Mouse (Mus musculus) midbrain, embryonic 15.5 days (tissue): ENCODE results near the gene Slc35b4. TPM values are rescaled to one million over a fixed set of nuclear protein-coding genes. Genes with fewer than 3 reads are reported as not detected.

ENCODE experiments used
- ATAC-seq: fragments of 200-750 bp; cut with Nextera tagmentation; replicated peaks from 2 replicates; pipeline ENCODE4 v1.8.0; 2017; ENCODE audit warnings: moderate TSS enrichment
- H3K27ac ChIP-seq: fragments of 300-500 bp; sonication (generic); 2 replicates; pipeline ENCODE4 v1.5.1; 2015; ENCODE audit warnings: mild to moderate bottlenecking, inconsistent platforms
- H3K27me3 ChIP-seq: fragments of 300-500 bp; sonication (generic); replicated peaks from 2 replicates; pipeline ENCODE4 v1.6.1; 2015; ENCODE audit warnings: inconsistent platforms
- H3K36me3 ChIP-seq: fragments of 300-500 bp; sonication (generic); replicated peaks from 2 replicates; pipeline ENCODE4 v1.6.1; 2015; ENCODE audit warnings: inconsistent platforms
- H3K4me1 ChIP-seq: fragments of 300-500 bp; sonication (generic); 2 replicates; pipeline ENCODE4 v1.6.1; 2015; ENCODE audit warnings: inconsistent platforms
- H3K4me2 ChIP-seq: fragments of 300-500 bp; sonication (generic); 2 replicates; pipeline ENCODE4 v1.6.1; 2015; ENCODE audit warnings: inconsistent platforms, mild to moderate bottlenecking, moderate library complexity
- H3K4me3 ChIP-seq: fragments of 300-500 bp; sonication (generic); 2 replicates; pipeline ENCODE4 v1.5.1; 2015; ENCODE audit warnings: mild to moderate bottlenecking, inconsistent platforms
- H3K9ac ChIP-seq: fragments of 300-500 bp; sonication (generic); 2 replicates; pipeline ENCODE4 v1.6.1; 2015; ENCODE audit warnings: mild to moderate bottlenecking, inconsistent platforms
- H3K9me3 ChIP-seq: fragments of 300-500 bp; sonication (generic); 2 replicates; pipeline ENCODE4 v1.6.1; 2016; ENCODE audit warnings: inconsistent platforms
- WGBS: fragments of 180-500 bp; shearing (Covaris S2); methylation state at CpG from one replicate; pipeline ENCODE4 v1.1.7; 2015; ENCODE audit warnings: mixed read lengths; 5-methylcytosine and 5-hydroxymethylcytosine counted together
- polyA plus RNA-seq: library from polyadenylated mRNA; unstranded; fragments of >200 nt; fragmentation: Nextera tagmentation; extraction: Ambion mirVana; gene quantifications from 2 replicates; pipeline ENCODE4 v1.2.1, GENCODE M21; 2015

The Slc35b4 gene
- polyA plus RNA-seq, 1 experiment from 2014 or later = 45.0 TPM

DNA sequence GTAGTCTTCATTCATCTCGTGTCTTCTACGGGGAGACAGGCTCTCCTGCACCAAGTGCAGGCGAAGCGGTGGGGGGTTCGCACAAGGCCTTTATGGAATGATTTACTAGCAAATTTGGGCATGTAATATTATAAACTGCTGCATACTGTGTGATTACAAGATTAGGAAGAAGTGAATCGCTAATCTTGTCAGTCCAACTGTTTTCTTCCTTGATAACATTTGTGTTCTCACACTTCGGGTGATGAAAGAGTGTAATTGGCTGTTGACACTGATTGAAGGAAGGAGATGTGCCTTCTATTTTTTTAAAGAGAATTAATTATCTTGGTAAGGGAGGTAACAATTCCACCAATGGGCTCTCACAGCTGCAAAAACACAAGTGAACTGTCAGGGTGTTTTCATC lies 28.3 kb downstream of the Slc35b4 start:
- Histone ChIP-seq H3K27ac (no peak overlapping the region), H3K9ac (no peak overlapping the region), H3K4me3 (no peak overlapping the region), H3K9me3 (no peaks in the 10 kb centered on the region), H3K27me3 (no peaks in the 10 kb centered on the region), H3K4me1 (peaks cover 11% of the 10 kb centered on the region), H3K36me3 (no peaks in the 10 kb centered on the region), H3K4me2 (no peak overlapping the region)
- 84% methylated on average over 7 of the region's 7 CpGs for WGBS
- no peak for ATAC-seq

DNA sequence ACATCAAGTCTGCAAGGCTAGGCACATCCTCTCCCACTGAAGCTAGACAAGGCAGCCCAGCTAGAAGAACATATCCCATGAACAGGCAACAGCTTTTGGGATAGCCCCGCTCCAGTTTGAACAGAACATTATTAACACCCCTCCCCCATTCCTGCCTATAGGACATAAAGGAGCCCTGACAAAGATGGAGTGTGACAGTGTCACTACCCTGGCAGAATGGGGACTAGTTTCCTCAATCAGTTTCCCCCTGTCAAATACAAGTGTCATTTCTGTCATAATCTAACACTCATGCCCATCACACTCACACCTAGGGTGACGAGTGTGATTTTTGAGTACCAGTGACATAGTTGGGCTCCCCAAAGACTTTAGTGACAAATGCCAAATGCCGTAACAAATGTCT lies 28.9 kb downstream of the Slc35b4 start:
- WGBS = 91% methylated on average over 3 of the region's 3 CpGs
- no peaks in the 10 kb centered on the region for H3K27me3 ChIP-seq

DNA sequence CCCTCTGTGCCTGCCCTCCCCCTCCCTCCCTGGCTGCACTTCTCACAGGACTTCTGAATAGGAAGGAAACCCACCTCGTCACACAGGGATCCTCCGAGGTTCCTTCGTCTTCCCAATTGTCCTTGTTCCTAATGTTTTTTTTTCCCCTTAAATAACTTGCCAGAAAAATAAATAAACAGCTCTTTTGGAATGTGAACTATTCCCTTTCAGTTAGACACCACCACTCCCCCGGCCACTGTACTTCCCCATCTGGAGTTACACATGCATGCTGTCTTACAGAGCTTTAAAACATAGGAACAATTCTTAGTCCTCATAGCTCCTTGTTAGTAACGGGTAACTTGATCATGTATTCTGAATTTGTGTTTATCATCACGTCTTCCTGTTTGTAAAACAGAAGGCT lies 30.9 kb downstream of the Slc35b4 start:
- no peak for ATAC-seq
- Histone ChIP-seq H3K9ac (no peak overlapping the region), H3K4me1 (no peaks in the 10 kb centered on the region), H3K36me3 (no peaks in the 10 kb centered on the region), H3K4me2 (no peak overlapping the region), H3K9me3 (no peaks in the 10 kb centered on the region), H3K27me3 (no peaks in the 10 kb centered on the region), H3K4me3 (no peak overlapping the region), H3K27ac (no peak overlapping the region)
- 74% methylated on average over 6 of the region's 6 CpGs for WGBS

More for the DNA sequence above, 28.9 kb downstream of the Slc35b4 start:
- no peak overlapping the region for H3K27ac ChIP-seq
- ATAC-seq = no peak
- peaks cover 5% of the 10 kb centered on the region for H3K4me1 ChIP-seq
- H3K4me2 ChIP-seq = no peak overlapping the region
- H3K36me3 ChIP-seq = no peaks in the 10 kb centered on the region
- H3K4me3 ChIP-seq = no peak overlapping the region
- H3K9ac ChIP-seq = no peak overlapping the region
- no peaks in the 10 kb centered on the region for H3K9me3 ChIP-seq

DNA sequence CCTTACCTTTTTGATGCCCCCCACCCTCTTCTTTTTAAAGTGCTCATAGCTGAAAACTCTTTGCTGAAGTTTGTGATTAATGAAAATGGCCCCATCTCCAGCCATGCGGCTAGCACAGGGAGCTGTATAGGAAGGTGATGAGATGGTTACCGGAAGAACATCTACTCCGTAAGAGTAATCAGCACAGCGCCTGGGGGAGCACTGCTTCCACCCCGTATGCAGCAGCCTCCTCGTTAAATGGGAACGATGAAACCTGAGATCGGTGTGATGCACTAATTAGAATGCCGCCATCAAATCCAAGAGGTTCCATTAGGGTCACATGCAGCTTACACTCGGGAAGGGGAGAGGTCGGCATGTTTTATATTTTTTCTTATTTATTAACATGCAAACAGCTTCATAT lies 34.0 kb downstream of the Slc35b4 start:
- Histone ChIP-seq H3K4me3 (no peak overlapping the region), H3K4me1 (no peaks in the 10 kb centered on the region), H3K36me3 (no peaks in the 10 kb centered on the region), H3K9ac (no peak overlapping the region), H3K27me3 (no peaks in the 10 kb centered on the region), H3K27ac (no peak overlapping the region), H3K4me2 (no peak overlapping the region), H3K9me3 (no peaks in the 10 kb centered on the region)
- no peak for ATAC-seq
- WGBS = 66% methylated on average over 11 of the region's 11 CpGs

DNA sequence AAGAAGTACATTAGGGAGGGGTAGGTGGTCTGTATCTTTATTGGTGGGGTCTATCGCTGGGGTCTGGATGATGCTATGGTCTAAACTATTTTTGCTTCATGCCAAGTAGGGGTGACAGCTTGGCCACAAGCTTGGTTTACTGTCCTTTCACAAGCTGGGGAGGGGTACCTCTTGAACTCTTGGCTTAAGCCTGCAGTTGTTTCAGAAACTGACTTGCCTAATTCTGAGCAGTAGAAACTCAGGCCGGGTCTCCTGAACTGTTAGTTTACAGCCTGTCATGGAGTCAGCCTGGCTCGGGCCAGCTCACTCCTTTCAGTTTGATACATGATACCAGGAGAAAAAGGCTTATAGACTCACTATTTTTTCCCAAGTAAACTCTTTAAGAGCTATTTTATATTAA lies 38.5 kb downstream of the Slc35b4 start:
- WGBS = 91% methylated on average over 3 of the region's 3 CpGs
- Histone ChIP-seq H3K4me3 (no peak overlapping the region), H3K4me2 (no peak overlapping the region), H3K9me3 (no peaks in the 10 kb centered on the region), H3K9ac (no peak overlapping the region), H3K36me3 (no peaks in the 10 kb centered on the region), H3K27ac (no peak overlapping the region), H3K4me1 (no peaks in the 10 kb centered on the region), H3K27me3 (no peaks in the 10 kb centered on the region)
- no peak for ATAC-seq

DNA sequence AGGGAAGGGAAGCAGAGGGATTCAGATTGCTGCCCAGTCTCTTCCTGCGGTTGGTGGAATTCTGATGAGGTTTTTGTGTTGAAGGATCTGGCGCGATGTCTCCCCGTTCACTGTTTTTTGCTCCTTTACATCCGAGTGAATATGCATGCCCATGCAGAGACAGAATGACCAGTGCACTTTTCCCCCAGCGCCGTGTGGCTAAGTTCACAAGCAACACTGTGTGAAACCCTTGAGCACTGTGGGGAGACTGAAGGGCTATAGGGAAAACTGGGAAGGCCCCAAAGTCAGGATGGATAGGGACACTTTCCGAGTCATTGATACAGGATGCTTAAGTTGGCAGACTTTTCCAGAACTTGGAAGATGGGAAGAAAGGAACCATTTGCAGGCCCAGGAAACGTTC lies 44.5 kb downstream of the Slc35b4 start:
- Histone ChIP-seq H3K4me2 (no peak overlapping the region), H3K4me3 (no peak overlapping the region), H3K9me3 (no peaks in the 10 kb centered on the region), H3K4me1 (no peaks in the 10 kb centered on the region), H3K9ac (no peak overlapping the region), H3K27ac (no peak overlapping the region), H3K27me3 (no peaks in the 10 kb centered on the region), H3K36me3 (no peaks in the 10 kb centered on the region)
- no peak for ATAC-seq
- 87% methylated on average over 9 of the region's 9 CpGs for WGBS

DNA sequence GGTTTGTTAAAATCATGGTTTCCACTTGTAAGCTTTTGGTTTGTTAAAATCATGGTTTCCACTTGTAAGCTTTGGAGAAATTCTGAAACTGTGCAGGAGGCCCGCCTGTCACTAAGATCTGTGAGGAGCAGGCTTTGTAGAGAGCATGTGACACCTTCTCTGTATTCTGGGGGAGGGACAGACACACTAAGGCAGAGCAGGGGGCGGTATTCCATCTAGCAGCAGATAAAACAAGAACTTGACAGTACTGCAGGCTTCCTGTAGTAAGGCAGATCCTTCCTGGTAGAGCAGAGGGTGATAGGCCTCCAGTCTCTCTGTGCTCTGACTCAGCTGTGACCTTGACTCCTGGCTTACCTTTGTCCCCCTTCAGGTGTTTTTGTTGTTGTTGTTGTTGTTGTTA lies 47.6 kb downstream of the Slc35b4 start:
- Histone ChIP-seq H3K9me3 (no peaks in the 10 kb centered on the region), H3K9ac (no peak overlapping the region), H3K4me2 (no peak overlapping the region), H3K27me3 (no peaks in the 10 kb centered on the region), H3K27ac (no peak overlapping the region), H3K36me3 (no peaks in the 10 kb centered on the region), H3K4me3 (no peak overlapping the region), H3K4me1 (no peaks in the 10 kb centered on the region)
- ATAC-seq = no peak
- 84% methylated on average over 2 of the region's 2 CpGs for WGBS

DNA sequence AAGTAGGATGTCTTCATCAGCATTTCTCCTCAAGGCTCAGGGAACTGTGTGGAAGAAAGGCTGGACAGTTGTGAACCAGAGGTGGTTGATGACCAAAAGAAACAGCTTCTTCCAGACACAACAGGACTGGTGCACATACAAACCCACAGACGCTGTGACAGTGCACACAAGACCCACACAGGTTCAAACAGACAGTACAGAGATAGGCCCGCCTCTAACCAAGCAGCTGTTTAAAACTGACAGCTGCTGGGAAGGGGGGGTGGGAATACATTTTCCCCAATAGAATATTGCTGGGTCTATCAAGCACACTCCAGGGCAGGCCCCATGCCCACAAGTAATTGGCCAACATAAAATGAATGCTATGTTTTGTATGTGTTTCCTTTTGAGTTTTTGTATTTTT lies 52.5 kb downstream of the Slc35b4 start:
- no peak overlapping the region for H3K4me3 ChIP-seq

DNA sequence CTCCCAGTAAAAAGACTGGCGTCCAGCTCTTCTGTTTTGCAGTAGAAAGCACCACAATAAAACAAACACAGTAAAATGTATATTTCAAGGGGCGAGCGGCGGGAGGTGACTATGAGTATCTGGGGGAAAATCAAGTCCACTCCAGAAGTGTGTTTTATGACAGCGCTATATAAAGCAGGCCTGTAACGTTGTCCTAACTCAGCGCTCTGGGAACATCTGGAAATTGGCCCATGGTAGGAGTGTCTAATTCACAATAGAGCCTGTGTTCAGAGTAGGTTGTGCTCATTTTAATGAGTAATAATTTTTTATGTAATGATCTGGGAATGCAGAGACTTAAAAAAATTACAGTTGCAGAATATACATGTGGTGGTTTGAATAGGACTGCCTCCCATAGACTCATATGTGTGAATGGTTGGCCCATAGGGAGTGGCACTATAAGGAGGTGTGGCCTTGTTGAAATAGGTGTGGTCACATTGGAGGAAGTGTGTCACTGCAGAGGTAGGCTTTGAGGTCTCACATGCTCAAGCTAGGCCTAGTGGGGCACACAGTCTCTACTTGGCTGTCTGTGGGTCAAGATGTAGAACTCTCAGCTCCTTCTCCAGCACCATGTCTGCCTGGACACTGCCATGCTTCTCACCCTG lies 60.0 kb downstream of the Slc35b4 start:
- Histone ChIP-seq H3K9me3 (no peaks in the 10 kb centered on the region), H3K4me3 (no peak overlapping the region), H3K9ac (no peak overlapping the region), H3K4me2 (no peak overlapping the region), H3K4me1 (no peaks in the 10 kb centered on the region), H3K27me3 (no peaks in the 10 kb centered on the region), H3K27ac (no peak overlapping the region), H3K36me3 (no peaks in the 10 kb centered on the region)
- ATAC-seq = no peak
- 97% methylated on average over 7 of the region's 7 CpGs for WGBS

More for the DNA sequence above, 52.5 kb downstream of the Slc35b4 start:
- H3K4me1 ChIP-seq = no peaks in the 10 kb centered on the region
- H3K27me3 ChIP-seq = no peaks in the 10 kb centered on the region
- H3K4me2 ChIP-seq = no peak overlapping the region
- H3K9ac ChIP-seq = no peak overlapping the region
- H3K27ac ChIP-seq = no peak overlapping the region
- H3K9me3 ChIP-seq = no peaks in the 10 kb centered on the region
- 83% methylated on average over 2 of the region's 2 CpGs for WGBS
- no peak for ATAC-seq
- H3K36me3 ChIP-seq = no peaks in the 10 kb centered on the region

DNA sequence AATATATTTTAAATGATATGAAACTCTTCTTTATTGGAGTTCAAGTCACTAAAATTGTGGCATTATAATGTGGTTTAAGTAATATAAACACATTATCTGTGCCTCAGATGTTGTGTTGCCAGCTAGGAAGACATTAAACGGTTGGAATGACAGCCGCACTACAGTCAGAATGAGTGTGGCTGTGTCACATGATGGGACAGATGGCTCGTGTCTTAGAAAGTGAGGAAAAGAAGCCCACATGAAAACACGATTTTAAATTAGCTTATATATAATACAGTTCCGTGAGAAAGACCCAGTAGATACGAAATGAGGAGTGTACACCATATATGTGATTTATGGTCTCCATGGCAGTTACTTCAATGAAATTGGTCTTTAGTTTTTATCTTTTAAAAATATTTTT lies 65.5 kb downstream of the Slc35b4 start:
- Histone ChIP-seq H3K9ac (no peak overlapping the region), H3K27ac (no peak overlapping the region), H3K4me2 (no peak overlapping the region), H3K4me3 (no peak overlapping the region), H3K36me3 (no peaks in the 10 kb centered on the region), H3K4me1 (no peaks in the 10 kb centered on the region), H3K9me3 (no peaks in the 10 kb centered on the region), H3K27me3 (no peaks in the 10 kb centered on the region)
- ATAC-seq = no peak
- WGBS = 80% methylated on average over 6 of the region's 6 CpGs

DNA sequence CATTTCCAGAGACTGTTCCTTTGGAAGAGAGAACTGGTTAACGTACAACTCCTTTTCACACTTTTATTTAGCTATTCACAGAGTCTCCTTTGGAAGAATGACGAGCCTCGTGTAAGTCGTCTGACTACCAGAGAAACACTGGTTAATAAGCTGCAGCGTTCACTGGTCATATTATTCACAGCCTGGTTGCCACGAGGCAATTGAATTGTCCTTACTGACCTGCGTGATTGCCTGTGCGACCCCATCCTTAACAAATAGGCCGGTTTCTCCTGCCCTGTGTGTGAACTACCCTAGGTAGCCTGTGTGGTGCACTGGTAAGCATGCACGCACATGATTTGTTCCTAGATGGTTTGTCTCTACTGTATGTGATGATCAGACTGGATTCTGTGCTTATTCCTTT lies 66.3 kb downstream of the Slc35b4 start:
- Histone ChIP-seq H3K4me3 (no peak overlapping the region), H3K4me2 (no peak overlapping the region), H3K9me3 (no peaks in the 10 kb centered on the region), H3K9ac (no peak overlapping the region), H3K27ac (no peak overlapping the region), H3K36me3 (no peaks in the 10 kb centered on the region), H3K4me1 (no peaks in the 10 kb centered on the region), H3K27me3 (no peaks in the 10 kb centered on the region)
- ATAC-seq = no peak
- 55% methylated on average over 10 of the region's 10 CpGs for WGBS
